ENCODE assay signal across 16 mouse cellular contexts in genomic region chr3:51361066-51361465, GRCm38 (mm10). TPM values are rescaled to one million over a fixed set of nuclear protein-coding genes. Genes with fewer than 3 reads are reported as not detected.
DNase-seq lines count a peak whose midpoint lies in the region; ATAC-seq and TF ChIP-seq lines count a peak whose summit lies in the region.
"Had no signal": no experiment of that assay in that cellular context is flagged by ENCODE, and none has a peak within 500 bp of the region (broad histone marks: within the 10 kb centered on the region; RNA-seq: fewer than 3 reads in every experiment).

No protein-coding gene starts in this region.

- H3K4me1 ChIP-seq in heart, embryonic 10.5 days = peaks cover 19% of the 10 kb centered on the region
- H3K4me1 ChIP-seq in lung, embryonic 14.5 days (ENCODE audit: insufficient read depth) = peaks cover 8% of the 10 kb centered on the region; the same call in 1 of the 2 replicates
- no peaks in the 10 kb centered on the region for H3K4me1 ChIP-seq in embryonic facial prominence, embryonic 11.5 days (ENCODE audit: control insufficient read depth, insufficient read depth, low read length)
- peaks cover 64% of the 10 kb centered on the region for H3K4me1 ChIP-seq in liver, embryonic 15.5 days (replicated peaks)
- H3K4me1 ChIP-seq in midbrain, postnatal 0 days (ENCODE audit: insufficient read depth, low read length) = 0 out of 2 replicates have a peak, but pooled peaks cover 5% of the 10 kb centered on the region

- WGBS in heart, embryonic 10.5 days = 20% methylated on average over 9 of the region's 9 CpGs
- WGBS in lung, embryonic 14.5 days = 28% methylated on average over 9 of the region's 9 CpGs
- 23% methylated on average over 9 of the region's 9 CpGs for WGBS in embryonic facial prominence, embryonic 11.5 days
- 43% methylated on average over 9 of the region's 9 CpGs for WGBS in liver, embryonic 15.5 days (ENCODE audit: insufficient replicate concordance)
- WGBS in midbrain, postnatal 0 days = 21% methylated on average over 9 of the region's 9 CpGs

- no peak for DNase-seq in heart, embryonic 10.5 days (ENCODE audit: low spot score)
- no peak for DNase-seq in heart, postnatal 10 days
- peak; percentile 53 for DNase-seq in lung, embryonic 14.5 days
- DNase-seq in lung, postnatal 14 days = no peak
- DNase-seq in embryonic facial prominence, embryonic 11.5 days (ENCODE audit: low spot score) = peak; percentile 39
- DNase-seq in gastrocnemius, postnatal 36 days = no peak
- DNase-seq in midbrain, postnatal 0 days (ENCODE audit: low spot score) = no peak
- DNase-seq: adrenal gland, adult 8-10 months; cerebellum, adult 11-12 months; heart, adult 11 months had no signal

- peak overlapping the region; percentile 9; the same call in 1 of the 2 replicates for H3K4me3 ChIP-seq in heart, embryonic 10.5 days
- H3K4me3 ChIP-seq in lung, embryonic 14.5 days (ENCODE audit: low read depth, low read length) = no peak overlapping the region
- H3K4me3 ChIP-seq in embryonic facial prominence, embryonic 11.5 days (ENCODE audit: low read depth, low read length) = no peak overlapping the region
- H3K4me3 ChIP-seq in liver, embryonic 15.5 days (replicated peaks) = no peak overlapping the region
- H3K4me3 ChIP-seq in midbrain, postnatal 0 days (ENCODE audit: low read depth, low read length) = no peak overlapping the region

- intact Hi-C loops in heart, postnatal 10 days (cut with DNase I) = no loop called here
- intact Hi-C loops in gastrocnemius, postnatal 36 days (cut with DNase I) = no loop called here

- H3K9me3 ChIP-seq in heart, embryonic 10.5 days = no peaks in the 10 kb centered on the region
- H3K9me3 ChIP-seq in lung, embryonic 14.5 days (ENCODE audit: low read depth, low read length) = no peaks in the 10 kb centered on the region
- no peaks in the 10 kb centered on the region for H3K9me3 ChIP-seq in embryonic facial prominence, embryonic 11.5 days (replicated peaks; ENCODE audit: control insufficient read depth, low read length)
- no peaks in the 10 kb centered on the region for H3K9me3 ChIP-seq in liver, embryonic 15.5 days (replicated peaks)
- H3K9me3 ChIP-seq in midbrain, postnatal 0 days (ENCODE audit: low read length) = no peaks in the 10 kb centered on the region
- H3K9me3 ChIP-seq: embryonic facial prominence, embryonic 12.5 days had no signal

- ATAC-seq in lung, embryonic 14.5 days (ENCODE audit: insufficient read depth) = no peak
- ATAC-seq in embryonic facial prominence, embryonic 11.5 days (replicated peaks; ENCODE audit: insufficient number of reproducible peaks, low FRiP score, low TSS enrichment, low read depth) = no peak
- ATAC-seq in liver, embryonic 15.5 days (ENCODE audit: insufficient read depth) = no peak
- no peak for ATAC-seq in midbrain, postnatal 0 days (ENCODE audit: low FRiP score)
- ATAC-seq: hindbrain, embryonic 16.5 days had no signal

- no peak overlapping the region for H3K27ac ChIP-seq in heart, embryonic 10.5 days
- H3K27ac ChIP-seq in lung, embryonic 14.5 days (ENCODE audit: low read depth) = no peak overlapping the region
- no peak overlapping the region for H3K27ac ChIP-seq in embryonic facial prominence, embryonic 11.5 days (replicated peaks; ENCODE audit: low read depth, low read length)
- no peak overlapping the region for H3K27ac ChIP-seq in liver, embryonic 15.5 days (replicated peaks)
- no peak overlapping the region for H3K27ac ChIP-seq in midbrain, postnatal 0 days (ENCODE audit: low read depth, low read length)
- H3K27ac ChIP-seq: embryonic facial prominence, embryonic 12.5 days had no signal

- H3K27me3 ChIP-seq in heart, embryonic 10.5 days (ENCODE audit: insufficient read depth, poor library complexity, severe bottlenecking) = 0 out of 2 replicates have a peak, but pooled peaks cover 7% of the 10 kb centered on the region
- no peaks in the 10 kb centered on the region for H3K27me3 ChIP-seq in lung, embryonic 14.5 days (ENCODE audit: insufficient read depth, low read length)
- no peaks in the 10 kb centered on the region for H3K27me3 ChIP-seq in embryonic facial prominence, embryonic 11.5 days (ENCODE audit: control insufficient read depth, insufficient read depth, low read length)
- H3K27me3 ChIP-seq in liver, embryonic 15.5 days = 0 out of 2 replicates have a peak, but pooled peaks cover 3% of the 10 kb centered on the region
- H3K27me3 ChIP-seq in midbrain, postnatal 0 days (ENCODE audit: insufficient read depth, low read length) = peaks cover 5% of the 10 kb centered on the region; the same call in 1 of the 2 replicates

- no peak for TF ChIP-seq CTCF in lung, embryonic 14.5 days (IDR thresholded peaks at IDR 0.05; ENCODE audit: low read depth)
- TF ChIP-seq CTCF in midbrain, postnatal 0 days (IDR thresholded peaks at IDR 0.05) = no peak

- no peak overlapping the region for H3K9ac ChIP-seq in lung, embryonic 14.5 days
- H3K9ac ChIP-seq in embryonic facial prominence, embryonic 11.5 days (replicated peaks; ENCODE audit: low read length) = no peak overlapping the region
- no peak overlapping the region for H3K9ac ChIP-seq in liver, embryonic 15.5 days
- H3K9ac ChIP-seq in midbrain, postnatal 0 days (replicated peaks; ENCODE audit: low read length, poor library complexity, severe bottlenecking) = no peak overlapping the region
- H3K9ac ChIP-seq: embryonic facial prominence, embryonic 12.5 days had no signal

- no peaks in the 10 kb centered on the region for H3K36me3 ChIP-seq in heart, embryonic 10.5 days
- no peaks in the 10 kb centered on the region for H3K36me3 ChIP-seq in lung, embryonic 14.5 days (ENCODE audit: insufficient read depth)
- H3K36me3 ChIP-seq in embryonic facial prominence, embryonic 11.5 days (replicated peaks; ENCODE audit: control insufficient read depth, insufficient read depth, low read depth, low read length) = no peaks in the 10 kb centered on the region
- no peaks in the 10 kb centered on the region for H3K36me3 ChIP-seq in liver, embryonic 15.5 days (replicated peaks)
- H3K36me3 ChIP-seq in midbrain, postnatal 0 days (ENCODE audit: insufficient read depth, low read length) = no peaks in the 10 kb centered on the region
- H3K36me3 ChIP-seq: embryonic facial prominence, embryonic 12.5 days had no signal

- H3K4me2 ChIP-seq in lung, embryonic 14.5 days = peak overlapping the region; percentile 28
- H3K4me2 ChIP-seq in embryonic facial prominence, embryonic 11.5 days (ENCODE audit: low read depth, low read length) = no peak overlapping the region
- peak overlapping the region; percentile 26 for H3K4me2 ChIP-seq in liver, embryonic 15.5 days
- H3K4me2 ChIP-seq in midbrain, postnatal 0 days (ENCODE audit: low read depth, low read length, poor library complexity, severe bottlenecking) = no peak overlapping the region
- H3K4me2 ChIP-seq: embryonic facial prominence, embryonic 12.5 days had no signal

RNA-seq across cellular contexts. Expression of gene Elf2, which starts 20.6 kb away (rescaled TPM):
- polyA plus RNA-seq in heart, embryonic 10.5 days (2016; fragmentation: Nextera tagmentation; extraction: Ambion mirVana) = 40.1 and 43.5 TPM in 2 replicates
- total RNA-seq in heart, postnatal 10 days (2021) = 10 to 100 TPM; 79.8 to 85.1 TPM
- 59.4 and 60.8 TPM in 2 replicates for polyA plus RNA-seq in lung, embryonic 14.5 days (2014; fragmentation: Nextera tagmentation; extraction: Ambion mirVana)
- polyA plus RNA-seq in embryonic facial prominence, embryonic 11.5 days (2014; fragmentation: Nextera tagmentation; extraction: Ambion mirVana) = 47.3 and 48.9 TPM in 2 replicates
- 22.3 and 22.6 TPM in 2 replicates for polyA plus RNA-seq in liver, embryonic 15.5 days (2015; fragmentation: Nextera tagmentation; extraction: Ambion mirVana)
- total RNA-seq in gastrocnemius, postnatal 36 days (2021) = 10 to 100 TPM; 48.9 to 49.7 TPM
- total RNA-seq in midbrain, postnatal 0 days (2014; rRNA removed) = 38.7 and 45.6 TPM in 2 replicates
- polyA plus RNA-seq in midbrain, postnatal 0 days (2015; fragmentation: Nextera tagmentation; extraction: Ambion mirVana) = 22.2 and 26.1 TPM in 2 replicates

RNA-seq across cellular contexts. Expression of gene Mgarp, which starts 35.5 kb away (rescaled TPM):
- 20.6 and 21.1 TPM in 2 replicates for polyA plus RNA-seq in heart, embryonic 10.5 days (2016; fragmentation: Nextera tagmentation; extraction: Ambion mirVana)
- under 1 TPM; 0.42 to 0.48 TPM for total RNA-seq in heart, postnatal 10 days (2021)
- polyA plus RNA-seq in lung, embryonic 14.5 days (2014; fragmentation: Nextera tagmentation; extraction: Ambion mirVana) = 2.7 and 3.6 TPM in 2 replicates
- 9.1 and 16.1 TPM in 2 replicates for polyA plus RNA-seq in embryonic facial prominence, embryonic 11.5 days (2014; fragmentation: Nextera tagmentation; extraction: Ambion mirVana)
- 1.3 and 1.9 TPM in 2 replicates for polyA plus RNA-seq in liver, embryonic 15.5 days (2015; fragmentation: Nextera tagmentation; extraction: Ambion mirVana)
- total RNA-seq in gastrocnemius, postnatal 36 days (2021) = under 1 TPM; 0.20 to 0.27 TPM
- 0.49 TPM in 1 of 2 replicates, not detected in the other for total RNA-seq in midbrain, postnatal 0 days (2014; rRNA removed)
- 0.40 and 0.49 TPM in 2 replicates for polyA plus RNA-seq in midbrain, postnatal 0 days (2015; fragmentation: Nextera tagmentation; extraction: Ambion mirVana)
- total RNA-seq: layer of hippocampus, adult 18-20 months; left cerebral cortex, postnatal 36 days; megakaryocyte, adult 5-6 weeks had no signal

RNA-seq across cellular contexts. Expression of gene Ndufc1, which starts 47.7 kb away (rescaled TPM):
- polyA plus RNA-seq in heart, embryonic 10.5 days (2016; fragmentation: Nextera tagmentation; extraction: Ambion mirVana) = 874 and 1,125 TPM in 2 replicates
- total RNA-seq in heart, postnatal 10 days (2021) = 1,000 to 10,000 TPM; 1,294 to 1,362 TPM
- 650 and 732 TPM in 2 replicates for polyA plus RNA-seq in lung, embryonic 14.5 days (2014; fragmentation: Nextera tagmentation; extraction: Ambion mirVana)
- polyA plus RNA-seq in embryonic facial prominence, embryonic 11.5 days (2014; fragmentation: Nextera tagmentation; extraction: Ambion mirVana) = 722 TPM in 2 replicates
- 308 and 386 TPM in 2 replicates for polyA plus RNA-seq in liver, embryonic 15.5 days (2015; fragmentation: Nextera tagmentation; extraction: Ambion mirVana)
- total RNA-seq in gastrocnemius, postnatal 36 days (2021) = 1,000 to 10,000 TPM; 1,029 to 1,117 TPM
- total RNA-seq in midbrain, postnatal 0 days (2014; rRNA removed) = 31.5 and 36.4 TPM in 2 replicates
- polyA plus RNA-seq in midbrain, postnatal 0 days (2015; fragmentation: Nextera tagmentation; extraction: Ambion mirVana) = 961 and 994 TPM in 2 replicates

RNA-seq across cellular contexts. Expression of gene Naa15, which starts 53.9 kb away (rescaled TPM):
- polyA plus RNA-seq in heart, embryonic 10.5 days (2016; fragmentation: Nextera tagmentation; extraction: Ambion mirVana) = 52.2 and 58.3 TPM in 2 replicates
- 10 to 100 TPM; 48.4 to 48.6 TPM for total RNA-seq in heart, postnatal 10 days (2021)
- polyA plus RNA-seq in lung, embryonic 14.5 days (2014; fragmentation: Nextera tagmentation; extraction: Ambion mirVana) = 45.4 and 49.5 TPM in 2 replicates
- polyA plus RNA-seq in embryonic facial prominence, embryonic 11.5 days (2014; fragmentation: Nextera tagmentation; extraction: Ambion mirVana) = 49.1 and 54.9 TPM in 2 replicates
- 20.4 and 22.3 TPM in 2 replicates for polyA plus RNA-seq in liver, embryonic 15.5 days (2015; fragmentation: Nextera tagmentation; extraction: Ambion mirVana)
- 10 to 100 TPM; 41.0 to 41.6 TPM for total RNA-seq in gastrocnemius, postnatal 36 days (2021)
- 19.5 and 33.8 TPM in 2 replicates for total RNA-seq in midbrain, postnatal 0 days (2014; rRNA removed)
- 26.4 and 29.7 TPM in 2 replicates for polyA plus RNA-seq in midbrain, postnatal 0 days (2015; fragmentation: Nextera tagmentation; extraction: Ambion mirVana)

Comparison
In these comparisons a context has a peak if more than half of its experiments do, and no peak if none do; other contexts are left out.
1. DNase-seq: peak in lung, embryonic 14.5 days (single experiment) and embryonic facial prominence, embryonic 11.5 days (single experiment); none in heart, embryonic 10.5 days (single experiment), heart, postnatal 10 days (0 of 2), lung, postnatal 14 days (single experiment), gastrocnemius, postnatal 36 days (0 of 2) and midbrain, postnatal 0 days (single experiment).
2. H3K4me2 ChIP-seq: peak in lung, embryonic 14.5 days (single experiment) and liver, embryonic 15.5 days (single experiment); none in embryonic facial prominence, embryonic 11.5 days (single experiment) and midbrain, postnatal 0 days (single experiment).